Mouse (Mus musculus): ENCODE measurements around the gene Ush2a. TPM values are rescaled to one million over a fixed set of nuclear protein-coding genes. Genes with fewer than 3 reads are reported as not detected.

Ush2a gene
- polyA plus RNA-seq, 1 experiment from 2014 or later: 0.04 TPM

DNA sequence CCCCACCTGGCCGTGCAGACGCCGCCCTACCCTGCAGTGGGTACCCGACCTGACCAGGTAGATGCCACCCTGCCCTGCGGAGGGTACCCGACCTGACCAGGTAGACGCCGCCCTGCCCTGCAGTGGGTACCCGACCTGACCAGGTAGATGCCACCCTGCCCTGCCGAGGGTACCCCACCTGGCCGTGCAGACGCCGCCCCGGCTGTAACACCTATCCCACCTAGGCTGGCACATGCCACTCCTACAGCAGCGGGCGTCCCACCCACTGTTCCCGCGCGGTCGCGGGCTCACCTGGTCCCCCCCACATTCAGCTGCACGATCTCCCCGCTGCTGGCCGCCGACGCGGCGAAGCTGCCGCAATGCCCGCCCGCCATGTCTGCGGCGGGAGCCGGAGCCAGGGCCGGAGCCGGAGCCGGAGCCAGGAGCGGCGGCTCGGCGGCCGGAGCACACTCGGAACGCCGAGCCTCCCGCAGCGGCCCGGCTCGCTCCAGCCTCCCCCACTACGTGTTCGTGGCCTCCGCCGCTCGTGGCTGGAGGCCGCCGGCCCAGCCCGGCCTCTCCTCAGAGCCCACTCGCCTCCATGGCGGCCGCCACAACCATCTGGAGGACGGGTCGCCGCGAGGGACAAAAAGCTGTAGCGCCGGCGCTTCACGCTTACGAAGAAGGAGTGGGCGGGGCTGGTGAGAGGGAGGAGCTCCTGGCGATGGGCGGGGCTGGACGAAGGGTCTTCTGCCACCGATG, 745.6 kb downstream of the Ush2a start, which contains the start of gene Kctd3:
Kctd3 (minus strand) TSS at position 603 of the 741 bp plus-strand sequence.
- ATAC-seq (ENCODE audit: low FRiP score, low read depth): peak; percentile 90
- peak within 1 kb of the TSS; percentile 96 for H3K4me3 ChIP-seq
- under 1% methylated on average over 71 of the region's 74 CpGs for WGBS
- peak within 1 kb of the TSS; percentile 94 for H3K4me2 ChIP-seq (replicated peaks)
- H3K4me1 ChIP-seq: peaks cover 24% of the 10 kb centered on the region
- no peaks in the 10 kb centered on the region for H3K9me3 ChIP-seq
- peak within 1 kb of the TSS; percentile 48; the same call in 1 of the 2 replicates for H3K27ac ChIP-seq
- H3K9ac ChIP-seq: peak within 1 kb of the TSS; percentile 96
- H3K36me3 ChIP-seq: peaks cover 8% of the 10 kb centered on the region; the same call in 1 of the 2 replicates
- H3K27me3 ChIP-seq: no peaks in the 10 kb centered on the region

DNA sequence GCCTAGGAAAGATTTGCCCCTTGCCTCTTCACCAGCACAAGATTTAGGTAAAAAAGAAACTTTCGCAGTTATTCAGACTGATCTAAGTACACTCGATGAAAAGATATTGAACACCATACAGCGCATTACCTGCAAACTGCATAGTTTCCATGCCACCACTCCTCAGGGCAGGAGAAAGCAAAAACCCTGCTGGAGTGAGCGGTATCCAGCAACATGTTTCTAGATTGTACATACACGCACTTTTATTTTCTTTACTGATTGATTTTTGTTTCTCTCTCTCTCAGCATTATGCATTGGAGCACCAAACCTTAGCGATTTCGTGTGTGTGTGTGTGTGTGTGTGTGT, 746.1 kb downstream of the Ush2a start:
- peak overlapping the region; percentile 44 for H3K4me2 ChIP-seq (replicated peaks)

DNA sequence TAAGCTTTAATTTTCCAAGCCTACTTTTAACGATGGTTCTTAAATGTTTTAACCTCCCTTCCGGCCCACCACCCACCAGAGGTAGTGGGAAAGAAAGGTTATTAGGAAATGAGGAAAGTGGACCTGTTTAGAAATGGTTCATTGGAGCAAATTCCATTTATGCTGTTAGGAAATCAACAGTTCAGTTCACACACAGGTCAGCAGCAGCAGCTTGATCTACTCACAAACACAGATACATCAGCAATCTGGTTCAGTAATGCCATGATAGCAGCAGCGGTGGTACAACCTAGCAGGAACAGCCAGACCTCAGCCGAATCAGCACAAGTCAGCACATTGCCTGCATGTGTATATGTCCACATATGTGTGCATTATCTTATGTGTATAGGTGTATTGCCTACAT, 748.8 kb downstream of the Ush2a start:
- 0 out of 2 replicates have a peak, but pooled peaks cover 3% of the 10 kb centered on the region for H3K27me3 ChIP-seq
- no peak for ATAC-seq (ENCODE audit: low FRiP score, low read depth)
- peaks cover 3% of the 10 kb centered on the region; the same call in 1 of the 2 replicates for H3K36me3 ChIP-seq
- H3K9ac ChIP-seq: no peak overlapping the region
- H3K9me3 ChIP-seq: no peaks in the 10 kb centered on the region
- H3K4me3 ChIP-seq: no peak overlapping the region
- H3K27ac ChIP-seq: no peak overlapping the region
- peaks cover 41% of the 10 kb centered on the region for H3K4me1 ChIP-seq
- no peak overlapping the region for H3K4me2 ChIP-seq (replicated peaks)
- 75% methylated on average over 4 of the region's 4 CpGs for WGBS

More for the DNA sequence above, 746.1 kb downstream of the Ush2a start:
- H3K9me3 ChIP-seq: no peaks in the 10 kb centered on the region
- ATAC-seq (ENCODE audit: low FRiP score, low read depth): 0 out of 2 replicates have a peak, but pooled peaks have one; percentile 35
- no peak overlapping the region for H3K27ac ChIP-seq
- H3K9ac ChIP-seq: no peak overlapping the region
- WGBS: 47% methylated on average over 7 of the region's 7 CpGs
- peaks cover 8% of the 10 kb centered on the region; the same call in 1 of the 2 replicates for H3K36me3 ChIP-seq
- H3K4me3 ChIP-seq: peak overlapping the region; percentile 96
- no peaks in the 10 kb centered on the region for H3K27me3 ChIP-seq
- peaks cover 29% of the 10 kb centered on the region for H3K4me1 ChIP-seq

DNA sequence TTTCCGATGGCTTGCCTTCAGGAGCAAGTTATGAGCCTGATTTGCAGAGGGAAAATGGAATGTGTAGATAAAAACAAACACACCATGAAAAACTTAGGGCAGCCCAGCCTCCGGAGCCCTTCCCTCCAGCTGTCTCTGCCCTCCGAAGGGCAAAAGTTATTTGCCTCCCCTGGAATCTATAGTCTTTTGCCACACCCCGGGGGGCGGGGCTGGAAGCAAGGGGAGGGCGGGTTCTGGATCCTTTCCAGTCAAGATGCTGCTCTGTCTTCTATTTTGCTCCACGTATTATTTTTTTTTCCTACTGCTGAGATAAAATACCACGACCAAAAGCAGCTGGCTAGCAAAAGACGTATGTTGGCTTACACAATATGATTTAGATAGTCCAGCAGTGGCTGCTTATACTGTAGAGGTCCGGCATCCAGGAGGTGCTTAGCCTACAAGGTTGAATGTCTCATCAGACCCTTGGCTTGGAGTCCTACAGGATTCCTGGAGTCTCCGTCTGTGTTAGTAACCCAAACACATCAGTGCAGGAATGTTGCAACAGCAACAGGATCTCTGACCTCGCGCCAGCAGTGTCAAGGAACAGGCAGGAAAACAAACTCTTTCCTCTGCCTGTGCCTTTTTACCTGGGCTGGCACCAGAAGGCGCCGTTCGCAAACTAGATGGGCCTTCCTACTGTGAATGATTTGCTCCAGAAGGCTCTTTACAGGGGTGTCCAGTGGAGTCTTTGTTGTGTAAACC, 751.2 kb downstream of the Ush2a start:
- Histone ChIP-seq H3K27ac (no peak overlapping the region), H3K27me3 (0 out of 2 replicates have a peak, but pooled peaks cover 3% of the 10 kb centered on the region), H3K9me3 (no peaks in the 10 kb centered on the region), H3K9ac (no peak overlapping the region), H3K4me2 (replicated peaks) (peak overlapping the region; percentile 52), H3K36me3 (no peaks in the 10 kb centered on the region), H3K4me3 (peak overlapping the region; percentile 10; the same call in 1 of the 2 replicates), H3K4me1 (peaks cover 27% of the 10 kb centered on the region)
- no peak for ATAC-seq (ENCODE audit: low FRiP score, low read depth)
- WGBS: 5% methylated on average over 16 of the region's 16 CpGs

DNA sequence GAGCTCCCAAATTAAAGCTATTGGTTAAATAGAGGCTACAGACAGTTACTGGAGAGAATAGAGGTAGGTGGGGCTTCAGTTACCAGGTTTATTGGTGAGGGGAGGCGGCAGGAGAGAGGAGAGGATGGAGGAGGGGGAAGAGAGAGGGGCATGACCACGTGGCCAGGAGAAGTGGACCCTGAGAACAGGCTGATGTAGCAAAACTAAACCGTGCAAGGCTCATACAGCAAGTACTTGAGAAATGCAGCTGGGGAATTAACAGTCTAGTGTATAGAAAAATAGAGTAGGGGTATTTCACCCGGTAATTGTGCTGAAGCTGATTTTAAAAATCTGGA, 751.7 kb downstream of the Ush2a start:
- WGBS: 9% methylated on average over 4 of the region's 4 CpGs

More for the DNA sequence above, 751.7 kb downstream of the Ush2a start:
- Histone ChIP-seq H3K4me1 (peaks cover 27% of the 10 kb centered on the region), H3K36me3 (no peaks in the 10 kb centered on the region), H3K9me3 (no peaks in the 10 kb centered on the region), H3K27me3 (0 out of 2 replicates have a peak, but pooled peaks cover 3% of the 10 kb centered on the region), H3K4me3 (peak overlapping the region; percentile 10; the same call in 1 of the 2 replicates), H3K4me2 (replicated peaks) (peak overlapping the region; percentile 52), H3K9ac (no peak overlapping the region), H3K27ac (no peak overlapping the region)
- ATAC-seq (ENCODE audit: low FRiP score, low read depth): 0 out of 2 replicates have a peak, but pooled peaks have one; percentile 20
